Mouse (Mus musculus): ENCODE measurements around the gene Stradb.
A peak's percentile ranks its signal among the peaks of the same experiment; 100 is the strongest.
"Not testable (repeated sequence)": the region's sequence is repeated elsewhere in the genome, so short reads cannot be mapped to it uniquely, and the experiment has no call there.

The Stradb gene

GRCm38 (mm10) chr1:58958789-58959526, 14.4 kb upstream of the Stradb start:
- ATAC-seq (ENCODE audit: insufficient number of reproducible peaks, low FRiP score, low TSS enrichment), result not testable (repeated sequence)

- no peak for ATAC-seq (ENCODE audit: insufficient number of reproducible peaks, low FRiP score, low TSS enrichment)
Measured at GRCm38 (mm10) chr1:58959682-58960081, 13.6 kb upstream of the Stradb start.

- ATAC-seq (ENCODE audit: insufficient number of reproducible peaks, low FRiP score, low TSS enrichment), result no peak
Measured at GRCm38 (mm10) chr1:58961152-58961893, 12.0 kb upstream of the Stradb start.

GRCm38 (mm10) chr1:58962418-58962817, 10.9 kb upstream of the Stradb start:
- ATAC-seq (ENCODE audit: insufficient number of reproducible peaks, low FRiP score, low TSS enrichment), result peak; percentile 40; the same call in 1 of the 2 replicates

GRCm38 (mm10) chr1:58962865-58963264, 10.5 kb upstream of the Stradb start:
- ATAC-seq (ENCODE audit: insufficient number of reproducible peaks, low FRiP score, low TSS enrichment), result no peak

- no peak for ATAC-seq (ENCODE audit: insufficient number of reproducible peaks, low FRiP score, low TSS enrichment)
Measured at GRCm38 (mm10) chr1:58967534-58967933, 5.8 kb upstream of the Stradb start.

GRCm38 (mm10) chr1:58970054-58970453, 3.3 kb upstream of the Stradb start:
- ATAC-seq (ENCODE audit: insufficient number of reproducible peaks, low FRiP score, low TSS enrichment), result no peak

- no peak for ATAC-seq (ENCODE audit: insufficient number of reproducible peaks, low FRiP score, low TSS enrichment)
Measured at GRCm38 (mm10) chr1:58971097-58971496, 2.2 kb upstream of the Stradb start.

- peak; percentile 72 for ATAC-seq (ENCODE audit: insufficient number of reproducible peaks, low FRiP score, low TSS enrichment)
Measured at GRCm38 (mm10) chr1:58972851-58973365, 414 bp upstream of the Stradb start.

- ATAC-seq (ENCODE audit: insufficient number of reproducible peaks, low FRiP score, low TSS enrichment), result no peak
Measured at GRCm38 (mm10) chr1:58982276-58982675, 9.0 kb downstream of the Stradb start.

- no peak for ATAC-seq (ENCODE audit: insufficient number of reproducible peaks, low FRiP score, low TSS enrichment)
Measured at GRCm38 (mm10) chr1:58984586-58984985, 11.3 kb downstream of the Stradb start.

GRCm38 (mm10) chr1:58993144-58993543, 19.8 kb downstream of the Stradb start:
- ATAC-seq (ENCODE audit: insufficient number of reproducible peaks, low FRiP score, low TSS enrichment), result no peak

GRCm38 (mm10) chr1:58993723-58994122, 20.4 kb downstream of the Stradb start:
- ATAC-seq (ENCODE audit: insufficient number of reproducible peaks, low FRiP score, low TSS enrichment), result no peak

- ATAC-seq (ENCODE audit: insufficient number of reproducible peaks, low FRiP score, low TSS enrichment), result no peak
Measured at GRCm38 (mm10) chr1:58995313-58995712, 22.0 kb downstream of the Stradb start.

GRCm38 (mm10) chr1:59009250-59009649, 35.9 kb downstream of the Stradb start:
- ATAC-seq (ENCODE audit: insufficient number of reproducible peaks, low FRiP score, low TSS enrichment), result no peak

- ATAC-seq (ENCODE audit: insufficient number of reproducible peaks, low FRiP score, low TSS enrichment), result no peak
Measured at GRCm38 (mm10) chr1:59021556-59021955, 48.2 kb downstream of the Stradb start.

GRCm38 (mm10) chr1:59037723-59038122, 64.4 kb downstream of the Stradb start:
- ATAC-seq (ENCODE audit: insufficient number of reproducible peaks, low FRiP score, low TSS enrichment), result no peak
